Mouse (Mus musculus) lung, embryonic 14.5 days (tissue): ENCODE measurements around the gene St3gal4. TPM values are rescaled to one million over a fixed set of nuclear protein-coding genes. Genes with fewer than 3 reads are reported as not detected.

Experiments used
- ATAC-seq: fragments of 200-750 bp; cut with Nextera tagmentation; 2 replicates; pipeline ENCODE4 v1.8.0; 2017; ENCODE audit warnings: mild to moderate bottlenecking, moderate TSS enrichment, moderate library complexity; ENCODE audit not compliant: insufficient read depth
- DNase-seq: peaks from one replicate; pipeline ENCODE4 v3.0.0-alpha.2; 2015
- H3K27ac ChIP-seq: fragments of 300-500 bp; sonication (generic); 2 replicates; pipeline ENCODE4 v1.5.1; 2014; ENCODE audit warnings: low read depth, mild to moderate bottlenecking, moderate library complexity
- H3K27me3 ChIP-seq: fragments of 300-500 bp; sonication (generic); 2 replicates; pipeline ENCODE4 v1.6.1; 2014; ENCODE audit warnings: low read length, control low read depth; ENCODE audit not compliant: insufficient read depth
- H3K36me3 ChIP-seq: fragments of 300-500 bp; sonication (generic); 2 replicates; pipeline ENCODE4 v1.6.1; 2014; ENCODE audit warnings: control low read depth; ENCODE audit not compliant: insufficient read depth
- H3K4me1 ChIP-seq: fragments of 300-500 bp; sonication (generic); 2 replicates; pipeline ENCODE4 v1.6.1; 2014; ENCODE audit warnings: antibody characterized with exemption, control low read depth; ENCODE audit not compliant: insufficient read depth
- H3K4me2 ChIP-seq: fragments of 300-500 bp; sonication (generic); 2 replicates; pipeline ENCODE4 v1.6.1; 2014; ENCODE audit warnings: mild to moderate bottlenecking
- H3K4me3 ChIP-seq: fragments of 300-500 bp; sonication (generic); 2 replicates; pipeline ENCODE4 v1.5.1; 2014; ENCODE audit warnings: low read depth, low read length
- H3K9ac ChIP-seq: fragments of 300-500 bp; sonication (generic); 2 replicates; pipeline ENCODE4 v1.6.1; 2014
- H3K9me3 ChIP-seq: fragments of 300-500 bp; sonication (generic); 2 replicates; pipeline ENCODE4 v1.6.1; 2016; ENCODE audit warnings: low read depth, low read length, control low read depth
- CTCF ChIP-seq: IDR thresholded peaks from 2 replicates; pipeline ENCODE4 v1.5.1; 2016; ENCODE audit warnings: antibody characterized with exemption, low read depth
- WGBS: fragments of 180-500 bp; shearing (Covaris S2); extraction: QIAGEN DNeasy Blood & Tissue Kit; methylation state at CpG from one replicate; pipeline ENCODE4 v1.1.7; 2014; 5-methylcytosine and 5-hydroxymethylcytosine counted together
- polyA plus RNA-seq: library from polyadenylated mRNA; unstranded; fragments of >200 nt; fragmentation: Nextera tagmentation; extraction: Ambion mirVana; gene quantifications from 2 replicates; pipeline ENCODE4 v1.2.1, GENCODE M21; 2014

Gene St3gal4
- polyA plus RNA-seq, 1 experiment from 2014 or later, result 33.4 TPM

DNA sequence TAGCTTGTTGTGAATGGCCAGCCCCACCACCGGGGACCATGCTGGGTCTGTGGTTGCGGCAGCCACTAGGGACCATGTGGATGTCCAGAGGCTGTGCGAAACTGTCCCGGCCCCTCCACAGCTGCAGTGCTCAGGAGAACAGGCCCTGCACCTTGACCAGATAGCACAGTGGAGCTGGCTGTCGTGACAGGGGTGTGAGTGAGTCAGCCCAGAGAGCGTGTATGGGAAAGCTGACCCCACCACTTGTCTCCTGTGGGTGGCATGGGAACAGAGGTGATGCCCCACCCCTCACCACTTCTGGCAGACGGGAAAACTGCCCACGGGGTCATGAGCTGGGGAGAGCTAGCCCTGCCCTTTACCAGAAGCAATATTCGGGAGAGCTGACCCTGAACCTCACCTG, 26.1 kb upstream of the St3gal4 start:
- DNase-seq (no peak), ATAC-seq (no peak)

GRCm38 (mm10) chr9:35142221-35142620, 23.2 kb upstream of the St3gal4 start:
- H3K4me3 ChIP-seq, result no peak overlapping the region
- no peak overlapping the region for H3K27ac ChIP-seq
- no peak overlapping the region for H3K9ac ChIP-seq
- ATAC-seq, result no peak
- H3K4me2 ChIP-seq, result no peak overlapping the region
- TF ChIP-seq CTCF, result no peak
- WGBS, result 51% methylated on average over 2 of the region's 2 CpGs
- H3K27me3 ChIP-seq, result no peaks in the 10 kb centered on the region
- DNase-seq, result no peak
- no peaks in the 10 kb centered on the region for H3K36me3 ChIP-seq
- no peaks in the 10 kb centered on the region for H3K9me3 ChIP-seq
- no peaks in the 10 kb centered on the region for H3K4me1 ChIP-seq

More for the DNA sequence above, 26.1 kb upstream of the St3gal4 start:
- H3K27ac ChIP-seq, result no peak overlapping the region
- H3K9ac ChIP-seq, result no peak overlapping the region
- no peaks in the 10 kb centered on the region for H3K27me3 ChIP-seq
- no peaks in the 10 kb centered on the region for H3K4me1 ChIP-seq
- H3K4me2 ChIP-seq, result no peak overlapping the region
- 69% methylated on average over 9 of the region's 9 CpGs for WGBS
- no peak overlapping the region for H3K4me3 ChIP-seq
- no peak for TF ChIP-seq CTCF
- no peaks in the 10 kb centered on the region for H3K36me3 ChIP-seq
- no peaks in the 10 kb centered on the region for H3K9me3 ChIP-seq

GRCm38 (mm10) chr9:35139231-35139744, 20.2 kb upstream of the St3gal4 start:
- Histone ChIP-seq H3K4me1 (no peaks in the 10 kb centered on the region), H3K27ac (no peak overlapping the region), H3K9ac (no peak overlapping the region), H3K36me3 (0 out of 2 replicates have a peak, but pooled peaks cover 7% of the 10 kb centered on the region), H3K27me3 (no peaks in the 10 kb centered on the region), H3K4me3 (no peak overlapping the region), H3K4me2 (no peak overlapping the region), H3K9me3 (no peaks in the 10 kb centered on the region)
- WGBS, result 71% methylated on average over 5 of the region's 5 CpGs
- DNase-seq (no peak), ATAC-seq (no peak)
- no peak for TF ChIP-seq CTCF

DNA sequence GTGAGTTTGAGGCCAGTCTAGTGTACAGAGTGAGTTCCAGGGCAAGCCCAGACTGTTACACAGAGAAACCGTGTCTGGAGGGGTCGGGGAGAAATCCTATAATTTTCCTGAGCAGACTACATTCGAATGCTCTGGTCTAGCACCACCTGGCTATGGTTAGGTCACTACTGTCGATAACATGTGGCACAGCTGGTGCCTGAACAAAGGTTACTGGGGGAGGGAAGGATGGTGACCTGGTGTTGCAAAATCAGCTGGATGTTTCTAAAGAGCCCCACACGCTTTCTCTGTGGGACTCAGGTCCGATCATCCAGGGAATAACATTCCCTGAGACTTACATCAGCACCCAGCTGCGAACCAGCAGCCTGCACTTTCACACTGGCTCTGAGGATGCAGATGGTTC, 19.0 kb upstream of the St3gal4 start:
- no peak overlapping the region for H3K4me2 ChIP-seq
- no peaks in the 10 kb centered on the region for H3K27me3 ChIP-seq
- no peak overlapping the region for H3K9ac ChIP-seq
- 0 out of 2 replicates have a peak, but pooled peaks cover 7% of the 10 kb centered on the region for H3K36me3 ChIP-seq
- ATAC-seq (no peak), DNase-seq (no peak)
- H3K27ac ChIP-seq, result no peak overlapping the region
- no peaks in the 10 kb centered on the region for H3K9me3 ChIP-seq
- no peak overlapping the region for H3K4me3 ChIP-seq
- H3K4me1 ChIP-seq, result no peaks in the 10 kb centered on the region
- 79% methylated on average over 7 of the region's 7 CpGs for WGBS
- no peak for TF ChIP-seq CTCF

GRCm38 (mm10) chr9:35135575-35135974, 16.5 kb upstream of the St3gal4 start:
- peaks cover 7% of the 10 kb centered on the region; the same call in 1 of the 2 replicates for H3K36me3 ChIP-seq
- H3K9ac ChIP-seq, result no peak overlapping the region
- no peaks in the 10 kb centered on the region for H3K27me3 ChIP-seq
- peak; percentile 5 for DNase-seq
- no peaks in the 10 kb centered on the region for H3K9me3 ChIP-seq
- no peak for TF ChIP-seq CTCF
- no peaks in the 10 kb centered on the region for H3K4me1 ChIP-seq
- H3K4me2 ChIP-seq, result no peak overlapping the region
- no peak overlapping the region for H3K27ac ChIP-seq
- H3K4me3 ChIP-seq, result no peak overlapping the region
- ATAC-seq, result 0 out of 2 replicates have a peak, but pooled peaks have one; percentile 23
- 53% methylated on average over 6 of the region's 6 CpGs for WGBS

DNA sequence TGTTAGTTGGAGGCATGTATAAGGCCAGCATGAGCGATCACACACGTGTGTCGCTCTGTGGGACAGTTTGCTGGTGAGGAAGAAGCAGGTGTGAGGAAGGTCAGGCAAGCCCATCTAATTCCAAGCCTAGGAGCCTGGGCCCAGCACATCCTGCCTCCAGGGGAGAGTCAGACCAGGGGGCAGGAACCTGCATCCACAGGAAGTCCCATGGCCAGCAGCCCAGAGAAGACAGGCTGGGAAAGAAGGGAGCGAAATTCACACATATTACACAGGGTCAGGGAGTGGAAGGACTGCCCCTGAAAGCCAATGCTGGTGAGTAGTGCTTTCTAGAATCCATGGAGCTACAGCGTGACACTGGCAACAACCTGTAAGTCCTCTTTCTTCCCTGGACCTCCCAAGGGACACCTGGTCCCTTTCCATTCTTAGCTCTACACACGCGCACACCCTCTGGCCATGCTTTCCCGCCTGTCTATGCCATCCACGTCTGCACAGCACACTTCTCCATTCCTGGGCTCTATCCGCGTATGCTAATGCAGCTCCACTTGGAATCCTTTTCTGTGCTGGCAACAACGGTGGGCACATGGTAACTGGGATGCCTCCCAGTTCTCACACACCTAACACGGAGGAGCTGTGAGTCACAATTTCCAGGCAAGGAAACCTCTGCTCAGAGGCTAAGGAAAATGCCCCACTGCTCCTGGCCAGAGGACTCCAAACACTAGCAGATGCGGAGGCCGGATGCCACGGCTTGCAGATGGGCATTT, 12.7 kb upstream of the St3gal4 start:
- peak; percentile 16 for DNase-seq
- Histone ChIP-seq H3K27me3 (no peaks in the 10 kb centered on the region), H3K4me3 (no peak overlapping the region), H3K27ac (no peak overlapping the region), H3K36me3 (peaks cover 23% of the 10 kb centered on the region; the same call in 1 of the 2 replicates), H3K9me3 (no peaks in the 10 kb centered on the region), H3K9ac (no peak overlapping the region), H3K4me2 (no peak overlapping the region), H3K4me1 (no peaks in the 10 kb centered on the region)
- 84% methylated on average over 16 of the region's 16 CpGs for WGBS
- ATAC-seq, result peak; percentile 32; the same call in 1 of the 2 replicates
- TF ChIP-seq CTCF, result no peak

DNA sequence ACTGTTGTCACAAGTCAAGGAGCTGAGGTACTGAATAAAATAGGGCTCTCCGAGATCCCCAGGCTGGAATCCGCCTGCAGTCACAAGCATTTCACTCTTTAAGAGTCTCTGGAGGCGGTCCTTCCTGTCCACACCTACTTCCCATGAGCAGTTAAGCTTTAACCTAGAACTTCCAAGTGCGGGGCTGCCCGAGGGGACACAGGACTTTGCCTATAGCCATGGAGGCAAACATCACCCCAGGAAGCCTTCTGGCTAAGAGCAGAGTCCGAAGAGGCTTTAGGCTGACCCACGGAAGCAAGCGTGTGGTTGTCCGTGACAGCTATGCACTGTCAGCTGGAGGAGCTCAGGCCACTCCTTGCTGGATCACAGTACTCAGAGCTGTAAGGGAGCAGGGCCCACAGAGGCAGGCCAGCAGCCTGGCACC, 9.9 kb upstream of the St3gal4 start:
- Histone ChIP-seq H3K9ac (no peak overlapping the region), H3K27ac (no peak overlapping the region), H3K4me2 (no peak overlapping the region), H3K4me1 (no peaks in the 10 kb centered on the region), H3K27me3 (no peaks in the 10 kb centered on the region), H3K4me3 (no peak overlapping the region), H3K9me3 (no peaks in the 10 kb centered on the region), H3K36me3 (peaks cover 38% of the 10 kb centered on the region)
- 66% methylated on average over 9 of the region's 9 CpGs for WGBS
- TF ChIP-seq CTCF, result no peak
- ATAC-seq, result no peak
- no peak for DNase-seq
